Mouse (Mus musculus): Measurements from ENCODE around the gene Itgav. TPM values are rescaled to one million over a fixed set of nuclear protein-coding genes. Genes with fewer than 3 reads are reported as not detected.

Itgav gene
- 74.0 and 78.7 TPM in 2 replicates for polyA plus RNA-seq (2016; fragmentation: Nextera tagmentation; extraction: Ambion mirVana)

GRCm38 (mm10) chr2:83723921-83724826 lies at the start of gene Itgav:
Gene Itgav, plus strand, starts transcription at chr2:83724397.
- peaks cover 18% of the 10 kb centered on the region for H3K4me1 ChIP-seq (replicated peaks)
- peak; percentile 91 for ATAC-seq (ENCODE audit: insufficient number of reproducible peaks, insufficient read depth, low FRiP score, low TSS enrichment, low read depth)
- H3K4me2 ChIP-seq = peak within 1 kb of the TSS; percentile 69
- no peaks in the 10 kb centered on the region for H3K9me3 ChIP-seq
- WGBS = under 1% methylated on average over 66 of the region's 84 CpGs
- H3K36me3 ChIP-seq = no peaks in the 10 kb centered on the region
- H3K9ac ChIP-seq (replicated peaks) = peak within 1 kb of the TSS; percentile 94
- no peaks in the 10 kb centered on the region for H3K27me3 ChIP-seq
- peak within 1 kb of the TSS; percentile 97 for H3K27ac ChIP-seq
- H3K4me3 ChIP-seq (replicated peaks) = peak within 1 kb of the TSS; percentile 88

- Histone ChIP-seq H3K36me3 (peaks cover 25% of the 10 kb centered on the region; the same call in 1 of the 2 replicates), H3K27ac (no peak overlapping the region), H3K9ac (replicated peaks) (no peak overlapping the region), H3K9me3 (no peaks in the 10 kb centered on the region), H3K4me2 (no peak overlapping the region), H3K4me1 (replicated peaks) (no peaks in the 10 kb centered on the region), H3K27me3 (no peaks in the 10 kb centered on the region), H3K4me3 (replicated peaks) (no peak overlapping the region)
- WGBS = 82% methylated on average over 7 of the region's 7 CpGs
- no peak for ATAC-seq (ENCODE audit: insufficient number of reproducible peaks, insufficient read depth, low FRiP score, low TSS enrichment, low read depth)
Measured at GRCm38 (mm10) chr2:83674421-83674820, 49.8 kb upstream of the Itgav start.

GRCm38 (mm10) chr2:83674896-83675295 lies 49.3 kb upstream of the Itgav start:
- no peaks in the 10 kb centered on the region for H3K9me3 ChIP-seq
- peaks cover 24% of the 10 kb centered on the region; the same call in 1 of the 2 replicates for H3K36me3 ChIP-seq
- no peaks in the 10 kb centered on the region for H3K27me3 ChIP-seq
- no peak overlapping the region for H3K4me2 ChIP-seq
- H3K27ac ChIP-seq = no peak overlapping the region
- H3K4me1 ChIP-seq (replicated peaks) = no peaks in the 10 kb centered on the region
- no peak overlapping the region for H3K4me3 ChIP-seq (replicated peaks)
- WGBS = 84% methylated on average over 9 of the region's 9 CpGs
- ATAC-seq (ENCODE audit: insufficient number of reproducible peaks, insufficient read depth, low FRiP score, low TSS enrichment, low read depth) = no peak
- H3K9ac ChIP-seq (replicated peaks) = no peak overlapping the region

- peak overlapping the region; percentile 5; the same call in 1 of the 2 replicates for H3K27ac ChIP-seq
- H3K27me3 ChIP-seq = no peaks in the 10 kb centered on the region
- 41% methylated on average over 5 of the region's 5 CpGs for WGBS
- H3K9ac ChIP-seq (replicated peaks) = no peak overlapping the region
- H3K36me3 ChIP-seq = peaks cover 21% of the 10 kb centered on the region; the same call in 1 of the 2 replicates
- ATAC-seq (ENCODE audit: insufficient number of reproducible peaks, insufficient read depth, low FRiP score, low TSS enrichment, low read depth) = no peak
- H3K4me1 ChIP-seq (replicated peaks) = no peaks in the 10 kb centered on the region
- H3K4me3 ChIP-seq (replicated peaks) = no peak overlapping the region
- no peaks in the 10 kb centered on the region for H3K9me3 ChIP-seq
- no peak overlapping the region for H3K4me2 ChIP-seq
Measured at GRCm38 (mm10) chr2:83675681-83676080, 48.5 kb upstream of the Itgav start.

- no peak overlapping the region for H3K27ac ChIP-seq
Measured at GRCm38 (mm10) chr2:83676226-83676870, 47.8 kb upstream of the Itgav start.

GRCm38 (mm10) chr2:83681332-83681731 lies 42.9 kb upstream of the Itgav start:
- 84% methylated on average over 8 of the region's 8 CpGs for WGBS
- no peaks in the 10 kb centered on the region for H3K4me1 ChIP-seq (replicated peaks)
- no peak overlapping the region for H3K9ac ChIP-seq (replicated peaks)
- no peaks in the 10 kb centered on the region for H3K27me3 ChIP-seq
- H3K27ac ChIP-seq = no peak overlapping the region
- H3K36me3 ChIP-seq = no peaks in the 10 kb centered on the region
- no peak overlapping the region for H3K4me2 ChIP-seq
- H3K4me3 ChIP-seq (replicated peaks) = no peak overlapping the region
- no peak for ATAC-seq (ENCODE audit: insufficient number of reproducible peaks, insufficient read depth, low FRiP score, low TSS enrichment, low read depth)
- no peaks in the 10 kb centered on the region for H3K9me3 ChIP-seq

More at GRCm38 (mm10) chr2:83676226-83676870, 47.8 kb upstream of the Itgav start:
- no peak overlapping the region for H3K9ac ChIP-seq (replicated peaks)
- no peaks in the 10 kb centered on the region for H3K27me3 ChIP-seq
- ATAC-seq (ENCODE audit: insufficient number of reproducible peaks, insufficient read depth, low FRiP score, low TSS enrichment, low read depth) = no peak
- H3K36me3 ChIP-seq = peaks cover 21% of the 10 kb centered on the region; the same call in 1 of the 2 replicates
- no peaks in the 10 kb centered on the region for H3K4me1 ChIP-seq (replicated peaks)
- H3K4me3 ChIP-seq (replicated peaks) = no peak overlapping the region
- H3K4me2 ChIP-seq = no peak overlapping the region
- 78% methylated on average over 4 of the region's 4 CpGs for WGBS
- H3K9me3 ChIP-seq = no peaks in the 10 kb centered on the region

GRCm38 (mm10) chr2:83681785-83682184 lies 42.4 kb upstream of the Itgav start:
- H3K27ac ChIP-seq = no peak overlapping the region
- no peaks in the 10 kb centered on the region for H3K9me3 ChIP-seq
- H3K4me2 ChIP-seq = no peak overlapping the region
- H3K27me3 ChIP-seq = no peaks in the 10 kb centered on the region
- 55% methylated on average over 6 of the region's 6 CpGs for WGBS
- H3K36me3 ChIP-seq = no peaks in the 10 kb centered on the region
- H3K4me1 ChIP-seq (replicated peaks) = no peaks in the 10 kb centered on the region
- ATAC-seq (ENCODE audit: insufficient number of reproducible peaks, insufficient read depth, low FRiP score, low TSS enrichment, low read depth) = no peak
- H3K9ac ChIP-seq (replicated peaks) = no peak overlapping the region
- no peak overlapping the region for H3K4me3 ChIP-seq (replicated peaks)

GRCm38 (mm10) chr2:83682282-83682681 lies 41.9 kb upstream of the Itgav start:
- no peaks in the 10 kb centered on the region for H3K27me3 ChIP-seq
- no peak overlapping the region for H3K9ac ChIP-seq (replicated peaks)
- H3K9me3 ChIP-seq = no peaks in the 10 kb centered on the region
- no peaks in the 10 kb centered on the region for H3K4me1 ChIP-seq (replicated peaks)
- no peak overlapping the region for H3K27ac ChIP-seq
- H3K36me3 ChIP-seq = no peaks in the 10 kb centered on the region
- ATAC-seq (ENCODE audit: insufficient number of reproducible peaks, insufficient read depth, low FRiP score, low TSS enrichment, low read depth) = no peak
- no peak overlapping the region for H3K4me3 ChIP-seq (replicated peaks)
- H3K4me2 ChIP-seq = no peak overlapping the region
- 67% methylated on average over 8 of the region's 8 CpGs for WGBS

GRCm38 (mm10) chr2:83683731-83684519 lies 40.3 kb upstream of the Itgav start:
- WGBS = 80% methylated on average over 9 of the region's 9 CpGs
- H3K27me3 ChIP-seq = no peaks in the 10 kb centered on the region
- no peak for ATAC-seq (ENCODE audit: insufficient number of reproducible peaks, insufficient read depth, low FRiP score, low TSS enrichment, low read depth)
- no peak overlapping the region for H3K9ac ChIP-seq (replicated peaks)
- no peak overlapping the region for H3K4me2 ChIP-seq
- H3K4me1 ChIP-seq (replicated peaks) = no peaks in the 10 kb centered on the region
- no peak overlapping the region for H3K27ac ChIP-seq
- no peaks in the 10 kb centered on the region for H3K36me3 ChIP-seq
- H3K4me3 ChIP-seq (replicated peaks) = no peak overlapping the region
- no peaks in the 10 kb centered on the region for H3K9me3 ChIP-seq

GRCm38 (mm10) chr2:83684691-83685090 lies 39.5 kb upstream of the Itgav start:
- WGBS = 87% methylated on average over 8 of the region's 8 CpGs
- no peak overlapping the region for H3K9ac ChIP-seq (replicated peaks)
- no peaks in the 10 kb centered on the region for H3K36me3 ChIP-seq
- H3K9me3 ChIP-seq = no peaks in the 10 kb centered on the region
- no peak overlapping the region for H3K4me3 ChIP-seq (replicated peaks)
- no peak overlapping the region for H3K4me2 ChIP-seq
- no peaks in the 10 kb centered on the region for H3K27me3 ChIP-seq
- no peak overlapping the region for H3K27ac ChIP-seq
- ATAC-seq (ENCODE audit: insufficient number of reproducible peaks, insufficient read depth, low FRiP score, low TSS enrichment, low read depth) = no peak
- no peaks in the 10 kb centered on the region for H3K4me1 ChIP-seq (replicated peaks)

- Histone ChIP-seq H3K36me3 (no peaks in the 10 kb centered on the region), H3K27me3 (no peaks in the 10 kb centered on the region), H3K4me2 (no peak overlapping the region), H3K9me3 (no peaks in the 10 kb centered on the region), H3K4me1 (replicated peaks) (no peaks in the 10 kb centered on the region), H3K4me3 (replicated peaks) (no peak overlapping the region), H3K9ac (replicated peaks) (no peak overlapping the region), H3K27ac (no peak overlapping the region)
- no peak for ATAC-seq (ENCODE audit: insufficient number of reproducible peaks, insufficient read depth, low FRiP score, low TSS enrichment, low read depth)
- WGBS = 85% methylated on average over 2 of the region's 2 CpGs
Measured at GRCm38 (mm10) chr2:83690372-83690771, 33.8 kb upstream of the Itgav start.
